20 mouse cellular contexts compared by ENCODE assay signal in genomic region chr13:52513554-52513953, GRCm38 (mm10). TPM values are rescaled to one million over a fixed set of nuclear protein-coding genes. Genes with fewer than 3 reads are reported as not detected.
DNase-seq lines count a peak whose midpoint lies in the region; ATAC-seq and TF ChIP-seq lines count a peak whose summit lies in the region.
"Had no signal": no experiment of that assay in that cellular context is flagged by ENCODE, and none has a peak within 500 bp of the region (broad histone marks: within the 10 kb centered on the region; RNA-seq: fewer than 3 reads in every experiment).

No protein-coding gene starts in this region.

- H3K4me2 ChIP-seq in forebrain, embryonic 11.5 days (ENCODE audit: low read depth, low read length, severe bottlenecking): no peak overlapping the region
- H3K4me2 ChIP-seq: embryonic facial prominence, embryonic 12.5 days; forebrain, embryonic 12.5 days; heart, embryonic 13.5 days; hindbrain, embryonic 12.5 days had no signal

- peak; percentile 97 for DNase-seq in brain, adult 2 months (ENCODE audit: low read depth, low spot score)
- DNase-seq in brain, embryonic 14.5 days (ENCODE audit: low read depth): peak; percentile 21
- peak; percentile 71 to 92 for DNase-seq in cerebellum, adult 2 months
- DNase-seq in cerebellum, postnatal 10 days: peak; percentile 42 to 59
- no peak for DNase-seq in ovary, postnatal 14 days (ENCODE audit: low spot score)
- no peak for DNase-seq in forebrain, embryonic 11.5 days (ENCODE audit: low spot score)
- DNase-seq in heart, postnatal 36 days: no peak
- DNase-seq: adrenal gland, adult 2 months; adrenal gland, postnatal 36 days; gastrocnemius, postnatal 14 days; heart, postnatal 4 days; kidney, adult 8-10 months had no signal

- H3K4me1 ChIP-seq in cerebellum, adult 2 months (ENCODE audit: control insufficient read depth, insufficient read depth, low read length): peaks cover 37% of the 10 kb centered on the region
- H3K4me1 ChIP-seq in forebrain, embryonic 11.5 days (replicated peaks; ENCODE audit: control insufficient read depth, insufficient read depth, low read length): no peaks in the 10 kb centered on the region
- H3K4me1 ChIP-seq: embryonic facial prominence, embryonic 12.5 days; forebrain, embryonic 12.5 days; hindbrain, embryonic 12.5 days had no signal

- H3K9me3 ChIP-seq in forebrain, embryonic 11.5 days (ENCODE audit: control insufficient read depth, low read length): no peaks in the 10 kb centered on the region
- H3K9me3 ChIP-seq: embryonic facial prominence, embryonic 12.5 days; forebrain, embryonic 12.5 days; heart, embryonic 13.5 days; hindbrain, embryonic 12.5 days had no signal

- H3K27me3 ChIP-seq in cerebellum, adult 2 months (ENCODE audit: control insufficient read depth, insufficient read depth, low read length): no peaks in the 10 kb centered on the region
- H3K27me3 ChIP-seq in forebrain, embryonic 11.5 days (ENCODE audit: control insufficient read depth, insufficient read depth, low read length): no peaks in the 10 kb centered on the region
- H3K27me3 ChIP-seq: embryonic facial prominence, embryonic 12.5 days; forebrain, embryonic 12.5 days; heart, embryonic 13.5 days; hindbrain, embryonic 12.5 days had no signal

- H3K4me3 ChIP-seq in cerebellum, adult 2 months (replicated peaks; ENCODE audit: insufficient read depth, low read depth, low read length): no peak overlapping the region
- H3K4me3 ChIP-seq in forebrain, embryonic 11.5 days (ENCODE audit: low read depth, low read length): no peak overlapping the region
- H3K4me3 ChIP-seq: embryonic facial prominence, embryonic 12.5 days; forebrain, embryonic 12.5 days; heart, embryonic 13.5 days; hindbrain, embryonic 12.5 days had no signal

- no peak for TF ChIP-seq POLR2A in brain, embryonic 14.5 days (IDR thresholded peaks at IDR 0.05; ENCODE audit: borderline replicate concordance, extremely low read depth, insufficient read depth, insufficient read length, poor library complexity, severe bottlenecking)
- TF ChIP-seq POLR2A in cerebellum, adult 2 months (IDR thresholded peaks at IDR 0.05; ENCODE audit: borderline replicate concordance, insufficient read depth, low read length): no peak

- no peak for ATAC-seq in forebrain, embryonic 11.5 days (replicated peaks; ENCODE audit: low FRiP score)
- ATAC-seq: forebrain, embryonic 16.5 days; hindbrain, embryonic 16.5 days; inflammation-experienced regulatory T-cells, adult 6 months; intestine, postnatal 0 days had no signal

- WGBS in cerebellum, adult 2 months: 20% methylated on average over 3 of the region's 3 CpGs
- 83% methylated on average over 3 of the region's 3 CpGs for WGBS in forebrain, embryonic 11.5 days

- peak overlapping the region; percentile 98; the same call in 1 of the 2 replicates for H3K27ac ChIP-seq in cerebellum, adult 2 months (ENCODE audit: insufficient read depth, low read length)
- H3K27ac ChIP-seq in forebrain, embryonic 11.5 days (ENCODE audit: low read depth, low read length): no peak overlapping the region
- H3K27ac ChIP-seq: embryonic facial prominence, embryonic 12.5 days; forebrain, embryonic 12.5 days; heart, embryonic 13.5 days; hindbrain, embryonic 12.5 days had no signal

- H3K36me3 ChIP-seq in forebrain, embryonic 11.5 days (ENCODE audit: control insufficient read depth, insufficient read depth, low read length): no peaks in the 10 kb centered on the region
- H3K36me3 ChIP-seq: embryonic facial prominence, embryonic 12.5 days; forebrain, embryonic 12.5 days; heart, embryonic 13.5 days; hindbrain, embryonic 12.5 days had no signal

- H3K9ac ChIP-seq in forebrain, embryonic 11.5 days (ENCODE audit: low read length): no peak overlapping the region
- H3K9ac ChIP-seq: embryonic facial prominence, embryonic 12.5 days; forebrain, embryonic 12.5 days; heart, embryonic 13.5 days; hindbrain, embryonic 12.5 days had no signal

- TF ChIP-seq CTCF in brain, embryonic 14.5 days (IDR thresholded peaks at IDR 0.05; ENCODE audit: borderline replicate concordance, extremely low read depth, insufficient read depth, insufficient read length): no peak
- TF ChIP-seq CTCF in cerebellum, adult 2 months (IDR thresholded peaks at IDR 0.05; ENCODE audit: borderline replicate concordance, insufficient read depth, low read depth, low read length): no peak

- intact Hi-C loops in heart, postnatal 36 days (cut with DNase I): no loop called here

RNA-seq across cellular contexts. Expression of gene Diras2, which starts 17.5 kb away (rescaled TPM):
- 11.0 and 18.1 TPM in 2 replicates for polyA plus RNA-seq in brain, embryonic 14.5 days (2012; rRNA removed)
- polyA plus RNA-seq in cerebellum, adult 2 months (2012; rRNA removed): 241 and 269 TPM in 2 replicates
- polyA plus RNA-seq in forebrain, embryonic 11.5 days (2014; fragmentation: Nextera tagmentation; extraction: Ambion mirVana): 0.05 TPM in 2 replicates
- total RNA-seq in heart, postnatal 36 days (2021): under 1 TPM in 1 of 2 experiments, not detected in 1; 0.28 TPM
- polyA plus RNA-seq: inflammation-experienced regulatory T-cells, adult 6 months had no signal

Comparison
In these comparisons a context has a peak if more than half of its experiments do, and no peak if none do; other contexts are left out.
1. DNase-seq: peak in brain, adult 2 months (single experiment), brain, embryonic 14.5 days (single experiment), cerebellum, adult 2 months (2 of 2) and cerebellum, postnatal 10 days (2 of 2); none in ovary, postnatal 14 days (single experiment), forebrain, embryonic 11.5 days (single experiment) and heart, postnatal 36 days (0 of 2).
2. RNA of gene Diras2, which starts 17.5 kb away (polyA plus RNA-seq): 241 to 269 TPM in cerebellum, adult 2 months and 11.0 to 18.1 TPM in brain, embryonic 14.5 days; 0.05 TPM in forebrain, embryonic 11.5 days; every median in the first group is over 10 times any median in the second.